Mouse (Mus musculus) layer of hippocampus, adult 2 months (tissue): ENCODE results near the gene Cyp2u1. TPM values are rescaled to one million over a fixed set of nuclear protein-coding genes. Genes with fewer than 3 reads are reported as not detected.

Source experiments
- DNase-seq, 2 experiments: peaks; one replicate each; pipeline ENCODE4 v3.0.0; 2022; ENCODE audit warnings: low spot score in 2 of 2
- H3K27ac ChIP-seq: fragments of 200-600 bp; 2 replicates; pipeline ENCODE4 v1.8.1; 2022
- H3K4me3 ChIP-seq: fragments of 200-600 bp; 2 replicates; pipeline ENCODE4 v1.8.1; 2022; ENCODE audit warnings: mild to moderate bottlenecking
- CTCF ChIP-seq: fragments of 200-600 bp; conservative IDR thresholded peaks from 2 replicates; pipeline ENCODE4 v1.8.1; 2022; ENCODE audit warnings: antibody characterized with exemption, mild to moderate bottlenecking, moderate library complexity
- total RNA-seq, 2 experiments: library from RNA; stranded (reverse); gene quantifications; 2 replicates each; pipeline ENCODE4 v1.2.3; 2021

Cyp2u1 gene
- total RNA-seq, 2 experiments from 2014 or later, result 16.8 to 19.5 TPM

DNA sequence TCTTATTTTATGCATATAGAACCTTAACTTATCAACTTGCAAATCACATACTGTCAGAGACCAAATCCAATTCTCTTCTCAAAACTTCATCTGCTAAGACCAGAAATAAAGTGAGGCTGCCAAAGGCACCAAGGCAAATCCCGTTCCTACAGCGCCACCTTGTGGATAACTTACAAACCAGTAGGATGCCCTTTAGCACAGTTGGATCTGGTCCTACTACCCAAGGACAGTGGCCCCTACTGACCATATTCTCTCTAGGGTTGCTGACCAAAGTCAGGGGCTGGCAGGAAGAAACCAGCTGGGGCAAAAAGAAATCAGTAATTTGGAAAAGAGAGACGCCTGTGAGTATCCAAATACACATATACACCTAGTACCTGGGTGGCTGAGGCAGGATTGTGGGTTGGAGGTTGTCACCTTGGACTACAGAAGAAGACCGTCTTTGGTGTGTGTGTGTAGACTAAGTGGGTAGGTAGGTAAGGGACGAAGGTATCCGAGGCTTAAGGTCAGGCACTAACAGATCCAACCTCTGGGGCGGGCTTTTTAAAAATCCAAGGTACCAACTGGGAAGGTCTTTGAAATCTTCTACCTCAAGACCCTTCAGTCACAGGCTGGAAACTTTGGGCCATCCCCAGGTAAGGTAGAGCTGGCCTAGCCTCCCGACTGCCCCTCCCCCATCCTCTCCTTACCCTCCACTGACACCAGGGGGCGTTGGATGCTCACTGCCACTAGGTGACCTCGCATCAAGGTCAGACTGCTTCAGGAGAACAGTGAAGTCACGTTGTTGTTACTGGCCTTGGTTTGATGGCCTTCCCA is 57.1 kb downstream of the Cyp2u1 start:
- peak; percentile 80 for TF ChIP-seq CTCF
- no peak overlapping the region for H3K27ac ChIP-seq
- H3K4me3 ChIP-seq, result no peak overlapping the region
- peak; percentile 68 to 80 for DNase-seq

Other genes starting within 250 kb of the Cyp2u1 start
- gene Lef1, start 192.8 kb downstream of the Cyp2u1 start, total RNA-seq, result 1 to 10 TPM; 6.2 to 7.1 TPM
- 10 to 100 TPM; 22.3 to 23.6 TPM for gene Hadh, start 31.1 kb downstream of the Cyp2u1 start, total RNA-seq
- gene Sgms2, start 188.2 kb upstream of the Cyp2u1 start, total RNA-seq, result 1 to 10 TPM; 1.4 to 3.1 TPM